Mouse (Mus musculus): ENCODE measurements around the gene Tmem178b. TPM values are rescaled to one million over a fixed set of nuclear protein-coding genes. Genes with fewer than 3 reads are reported as not detected.

Tmem178b gene
- polyA plus RNA-seq, 1 experiment from 2014 or later, result 7.1 TPM

DNA sequence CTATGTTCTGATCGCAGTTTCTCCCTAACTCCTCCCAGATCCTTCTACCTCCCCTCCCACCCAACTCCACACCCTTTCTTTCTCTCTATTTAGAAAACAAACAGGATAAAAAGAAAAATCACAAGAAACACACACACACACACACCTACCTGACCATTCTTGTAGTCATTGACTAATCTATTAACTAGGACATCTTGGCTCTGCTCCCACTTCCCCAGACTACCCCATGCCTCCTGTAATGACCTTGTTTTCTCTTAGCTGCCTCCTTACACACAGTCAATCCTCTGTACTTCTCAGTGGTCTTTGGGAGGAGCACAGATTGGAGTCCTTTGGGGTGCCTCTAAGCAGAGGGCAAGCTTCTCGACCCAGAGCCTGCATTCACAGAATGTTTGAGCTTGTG lies 367.6 kb downstream of the Tmem178b start:
- WGBS, result 73% methylated on average over 2 of the region's 2 CpGs
- Histone ChIP-seq H3K36me3 (ENCODE audit: control insufficient read depth, insufficient read depth, low read length) (no peaks in the 10 kb centered on the region), H3K27ac (ENCODE audit: low read depth, low read length) (no peak overlapping the region), H3K27me3 (ENCODE audit: control insufficient read depth, insufficient read depth, low read length) (no peaks in the 10 kb centered on the region), H3K9me3 (ENCODE audit: control insufficient read depth, low read length) (no peaks in the 10 kb centered on the region), H3K9ac (ENCODE audit: low read length) (no peak overlapping the region), H3K4me3 (ENCODE audit: low read depth, low read length) (no peak overlapping the region), H3K4me2 (no peak overlapping the region), H3K4me1 (ENCODE audit: control insufficient read depth, insufficient read depth, low read length) (no peaks in the 10 kb centered on the region)
- ATAC-seq (ENCODE audit: low FRiP score) (no peak), DNase-seq (ENCODE audit: low spot score, missing footprints) (no peak)

DNA sequence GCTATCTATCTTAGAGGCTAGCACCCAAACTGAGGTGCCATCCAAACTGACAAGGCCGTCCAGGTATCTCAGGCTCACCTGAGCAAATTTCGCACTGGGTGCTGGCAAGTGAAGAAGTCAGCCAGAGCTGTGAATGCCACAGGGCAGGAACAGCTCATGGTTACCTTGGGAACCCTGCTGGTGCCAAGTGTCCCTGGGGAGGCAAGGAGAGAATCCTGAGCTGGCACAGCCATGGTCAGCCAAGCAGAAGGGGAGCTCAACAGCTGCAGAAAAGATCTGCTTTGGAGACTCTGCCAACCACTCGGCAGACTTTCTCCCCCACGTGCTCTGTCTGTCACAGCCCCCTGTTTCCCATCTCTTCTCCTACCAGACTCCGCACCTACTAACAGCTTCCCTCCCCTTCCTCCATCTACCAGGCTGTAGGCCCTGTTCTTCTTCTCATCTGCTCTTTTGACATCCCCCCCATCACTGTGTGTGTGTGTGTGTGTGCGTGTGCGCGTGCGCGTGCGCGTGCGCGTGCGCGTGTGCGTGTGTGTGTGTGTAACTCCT lies 374.4 kb downstream of the Tmem178b start:
- no peaks in the 10 kb centered on the region for H3K9me3 ChIP-seq (ENCODE audit: control insufficient read depth, low read length)
- no peaks in the 10 kb centered on the region for H3K27me3 ChIP-seq (ENCODE audit: control insufficient read depth, insufficient read depth, low read length)
- H3K36me3 ChIP-seq (ENCODE audit: control insufficient read depth, insufficient read depth, low read length), result no peaks in the 10 kb centered on the region
- ATAC-seq (ENCODE audit: low FRiP score) (no peak), DNase-seq (ENCODE audit: low spot score, missing footprints) (no peak)
- WGBS, result 93% methylated on average over 17 of the region's 17 CpGs
- H3K9ac ChIP-seq (ENCODE audit: low read length), result no peak overlapping the region
- H3K27ac ChIP-seq (ENCODE audit: low read depth, low read length), result no peak overlapping the region
- H3K4me2 ChIP-seq, result no peak overlapping the region
- no peaks in the 10 kb centered on the region for H3K4me1 ChIP-seq (ENCODE audit: control insufficient read depth, insufficient read depth, low read length)
- no peak overlapping the region for H3K4me3 ChIP-seq (ENCODE audit: low read depth, low read length)

DNA sequence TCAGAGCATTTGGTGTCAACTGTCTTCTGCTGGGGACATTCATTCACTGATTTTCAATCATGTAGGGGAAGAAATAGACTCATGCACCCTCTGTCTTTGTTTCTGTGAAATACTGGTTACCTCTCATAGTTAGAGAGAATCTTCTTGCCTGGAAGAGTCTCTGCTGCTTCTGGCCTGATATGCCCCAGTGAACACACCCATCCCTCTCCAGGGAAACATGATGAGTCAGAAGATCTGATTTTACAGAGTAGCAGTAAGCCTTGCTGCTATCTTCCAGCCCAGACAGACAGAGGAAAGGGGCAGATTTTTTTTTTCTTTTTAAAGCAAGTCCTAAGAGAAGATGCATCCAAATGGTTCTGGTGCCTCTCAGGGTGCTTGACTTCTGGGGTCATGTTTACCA lies 376.9 kb downstream of the Tmem178b start:
- Histone ChIP-seq H3K9ac (ENCODE audit: low read length) (no peak overlapping the region), H3K4me2 (no peak overlapping the region), H3K27me3 (ENCODE audit: control insufficient read depth, insufficient read depth, low read length) (no peaks in the 10 kb centered on the region), H3K36me3 (ENCODE audit: control insufficient read depth, insufficient read depth, low read length) (no peaks in the 10 kb centered on the region), H3K9me3 (ENCODE audit: control insufficient read depth, low read length) (no peaks in the 10 kb centered on the region), H3K4me1 (ENCODE audit: control insufficient read depth, insufficient read depth, low read length) (no peaks in the 10 kb centered on the region), H3K4me3 (ENCODE audit: low read depth, low read length) (no peak overlapping the region), H3K27ac (ENCODE audit: low read depth, low read length) (no peak overlapping the region)
- ATAC-seq (ENCODE audit: low FRiP score) (no peak), DNase-seq (ENCODE audit: low spot score, missing footprints) (no peak)

DNA sequence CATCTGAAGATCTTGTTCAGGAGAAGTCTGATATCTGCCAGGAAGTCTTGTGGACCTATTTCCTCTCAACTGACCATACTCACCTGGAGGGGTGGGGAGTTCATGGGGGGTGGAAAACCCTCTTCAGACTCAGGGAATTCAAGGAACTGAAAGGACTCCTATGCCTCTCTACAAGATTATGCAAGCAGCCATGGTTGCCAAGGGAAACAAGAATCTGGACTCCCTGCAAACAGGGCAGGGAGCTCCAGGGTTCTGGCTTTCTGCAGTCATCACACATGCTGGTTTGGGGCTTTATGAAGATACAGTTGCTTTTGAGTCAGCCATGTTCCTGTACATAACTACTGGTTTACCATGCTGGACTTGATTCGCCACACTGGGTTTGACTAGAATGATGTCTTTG lies 390.6 kb downstream of the Tmem178b start:
- H3K9me3 ChIP-seq (ENCODE audit: control insufficient read depth, low read length), result no peaks in the 10 kb centered on the region

DNA sequence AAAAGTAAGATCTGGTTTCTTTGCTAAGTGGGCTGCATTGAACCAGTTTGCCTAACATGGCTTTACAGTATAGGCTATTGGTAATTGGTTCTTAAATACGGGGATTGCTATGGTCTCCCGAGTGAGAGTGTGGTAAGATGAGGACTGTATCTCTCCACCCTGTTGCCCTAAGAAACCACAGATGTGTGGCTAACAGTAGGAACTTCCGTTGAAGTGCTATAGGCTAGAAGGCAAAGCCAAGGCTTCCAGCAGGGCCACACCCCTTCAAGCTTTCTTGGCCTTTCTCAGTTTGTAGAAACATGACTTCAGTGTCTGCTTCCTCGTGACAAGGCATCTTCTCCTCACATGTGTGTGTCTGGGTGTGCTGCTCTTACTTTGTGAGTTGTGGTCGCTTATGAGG lies 427.6 kb downstream of the Tmem178b start:
- Histone ChIP-seq H3K4me2 (no peak overlapping the region), H3K27ac (ENCODE audit: low read depth, low read length) (no peak overlapping the region), H3K4me1 (ENCODE audit: control insufficient read depth, insufficient read depth, low read length) (no peaks in the 10 kb centered on the region), H3K9me3 (ENCODE audit: control insufficient read depth, low read length) (no peaks in the 10 kb centered on the region), H3K27me3 (ENCODE audit: control insufficient read depth, insufficient read depth, low read length) (no peaks in the 10 kb centered on the region), H3K9ac (ENCODE audit: low read length) (no peak overlapping the region), H3K36me3 (ENCODE audit: control insufficient read depth, insufficient read depth, low read length) (no peaks in the 10 kb centered on the region), H3K4me3 (ENCODE audit: low read depth, low read length) (no peak overlapping the region)
- ATAC-seq (ENCODE audit: low FRiP score) (no peak), DNase-seq (ENCODE audit: low spot score, missing footprints) (no peak)
- 79% methylated on average over 5 of the region's 5 CpGs for WGBS

More for the DNA sequence above, 390.6 kb downstream of the Tmem178b start:
- no peak overlapping the region for H3K27ac ChIP-seq (ENCODE audit: low read depth, low read length)
- no peak overlapping the region for H3K4me3 ChIP-seq (ENCODE audit: low read depth, low read length)
- ATAC-seq (ENCODE audit: low FRiP score), result no peak
- no peaks in the 10 kb centered on the region for H3K4me1 ChIP-seq (ENCODE audit: control insufficient read depth, insufficient read depth, low read length)
- no peaks in the 10 kb centered on the region for H3K36me3 ChIP-seq (ENCODE audit: control insufficient read depth, insufficient read depth, low read length)
- H3K27me3 ChIP-seq (ENCODE audit: control insufficient read depth, insufficient read depth, low read length), result no peaks in the 10 kb centered on the region
- no peak overlapping the region for H3K4me2 ChIP-seq
- DNase-seq (ENCODE audit: low spot score, missing footprints), result no peak
- H3K9ac ChIP-seq (ENCODE audit: low read length), result no peak overlapping the region
- 88% methylated on average over 1 of the region's 1 CpGs for WGBS

DNA sequence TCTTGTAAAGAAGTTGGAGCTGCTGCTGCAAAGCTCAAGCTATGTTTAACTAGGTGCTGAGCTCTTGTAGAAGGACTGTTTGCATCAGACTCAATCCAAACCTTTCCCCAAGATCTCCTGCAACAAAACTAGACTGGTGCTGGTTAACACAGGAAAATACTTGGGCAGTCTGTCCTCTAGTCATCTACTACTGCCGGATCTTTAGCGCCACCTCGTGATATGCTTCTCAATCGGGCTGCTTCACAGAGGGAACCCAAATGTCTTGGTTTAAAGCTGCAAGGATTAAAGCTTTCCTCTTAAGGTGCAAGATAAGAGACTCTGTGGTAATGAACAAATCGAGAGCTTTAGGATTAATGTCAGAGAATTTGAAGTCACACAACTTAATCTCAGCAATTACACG lies 430.3 kb downstream of the Tmem178b start:
- H3K27ac ChIP-seq (ENCODE audit: low read depth, low read length), result no peak overlapping the region
- no peaks in the 10 kb centered on the region for H3K27me3 ChIP-seq (ENCODE audit: control insufficient read depth, insufficient read depth, low read length)
- no peak for DNase-seq (ENCODE audit: low spot score, missing footprints)
- no peak for ATAC-seq (ENCODE audit: low FRiP score)
- no peak overlapping the region for H3K4me3 ChIP-seq (ENCODE audit: low read depth, low read length)
- H3K4me1 ChIP-seq (ENCODE audit: control insufficient read depth, insufficient read depth, low read length), result no peaks in the 10 kb centered on the region
- no peak overlapping the region for H3K4me2 ChIP-seq
- no peaks in the 10 kb centered on the region for H3K36me3 ChIP-seq (ENCODE audit: control insufficient read depth, insufficient read depth, low read length)
- 13% methylated on average over 6 of the region's 6 CpGs for WGBS
- no peak overlapping the region for H3K9ac ChIP-seq (ENCODE audit: low read length)
- no peaks in the 10 kb centered on the region for H3K9me3 ChIP-seq (ENCODE audit: control insufficient read depth, low read length)

Other genes starting within 250 kb of the Tmem178b start
- gene Braf, start 147.8 kb upstream of the Tmem178b start, polyA plus RNA-seq (2014; fragmentation: Nextera tagmentation; extraction: Ambion mirVana), result 20.4 and 22.7 TPM in 2 replicates
- 252 and 253 TPM in 2 replicates for gene Mrps33, start 62.3 kb upstream of the Tmem178b start, polyA plus RNA-seq (2014; fragmentation: Nextera tagmentation; extraction: Ambion mirVana)